In genomic region chr1:57836686-57837317, GRCm38 (mm10) we compare ENCODE assay signal across 15 mouse cellular contexts.
"Had no signal": no experiment of that assay in that cellular context is flagged by ENCODE, and none has a peak within 500 bp of the region (broad histone marks: within the 10 kb centered on the region; RNA-seq: fewer than 3 reads in every experiment).

No protein-coding gene starts in this region.

- DNase-seq: kidney, adult 2 months; kidney, postnatal 25 days; layer of hippocampus, adult 9-11 months; layer of hippocampus, postnatal 36 days; lung, embryonic 14.5 days; lung, postnatal 10 days; right cerebral cortex, adult 18-20 months; right cerebral cortex, postnatal 25 days; thymus, postnatal 4 days had no signal

- H3K4me3 ChIP-seq: limb, embryonic 15.5 days; liver, embryonic 15.5 days; midbrain, embryonic 13.5 days; neural tube, embryonic 15.5 days had no signal

- H3K4me1 ChIP-seq: limb, embryonic 15.5 days; liver, embryonic 15.5 days; neural tube, embryonic 15.5 days had no signal

- H3K4me2 ChIP-seq: limb, embryonic 15.5 days; liver, embryonic 15.5 days; lung, embryonic 14.5 days; midbrain, embryonic 13.5 days; neural tube, embryonic 15.5 days had no signal

- H3K36me3 ChIP-seq: midbrain, embryonic 13.5 days; neural tube, embryonic 15.5 days had no signal

- H3K9me3 ChIP-seq: limb, embryonic 15.5 days; liver, embryonic 15.5 days; midbrain, embryonic 13.5 days; neural tube, embryonic 15.5 days had no signal

- H3K9ac ChIP-seq: limb, embryonic 15.5 days; liver, embryonic 15.5 days; lung, embryonic 14.5 days; midbrain, embryonic 13.5 days; neural tube, embryonic 15.5 days had no signal

- H3K27me3 ChIP-seq: limb, embryonic 15.5 days; liver, embryonic 15.5 days; midbrain, embryonic 13.5 days; neural tube, embryonic 15.5 days had no signal

- ATAC-seq: midbrain, embryonic 13.5 days had no signal

- H3K27ac ChIP-seq: limb, embryonic 15.5 days; liver, embryonic 15.5 days; macrophage; midbrain, embryonic 13.5 days; neural tube, embryonic 15.5 days; stomach, postnatal 0 days had no signal
